Mouse (Mus musculus) forebrain, embryonic 10.5 days (tissue): Measurements from ENCODE around the gene Vnn3. TPM values are rescaled to one million over a fixed set of nuclear protein-coding genes. Genes with fewer than 3 reads are reported as not detected.

Experiments
- DNase-seq: peaks from one replicate; pipeline ENCODE4 v3.0.0-alpha.2; 2017; ENCODE audit warnings: low spot score; ENCODE audit errors: extremely low spot score
- H3K27ac ChIP-seq: fragments of 300-500 bp; sonication (generic); 2 replicates; pipeline ENCODE4 v1.5.1; 2016; ENCODE audit warnings: mild to moderate bottlenecking
- H3K27me3 ChIP-seq: fragments of 300-500 bp; sonication (generic); 2 replicates; pipeline ENCODE4 v1.6.1; 2016; ENCODE audit warnings: mild to moderate bottlenecking; ENCODE audit not compliant: poor library complexity, severe bottlenecking
- H3K36me3 ChIP-seq: fragments of 300-500 bp; sonication (generic); replicated peaks from 2 replicates; pipeline ENCODE4 v1.6.1; 2016; ENCODE audit warnings: mild to moderate bottlenecking, moderate library complexity
- H3K4me1 ChIP-seq: fragments of 300-500 bp; sonication (generic); 2 replicates; pipeline ENCODE4 v1.6.1; 2016
- H3K4me3 ChIP-seq: fragments of 300-500 bp; sonication (generic); 2 replicates; pipeline ENCODE4 v1.5.1; 2016; ENCODE audit warnings: mild to moderate bottlenecking, moderate library complexity
- H3K9me3 ChIP-seq: fragments of 300-500 bp; sonication (generic); 2 replicates; pipeline ENCODE4 v1.6.1; 2016; ENCODE audit warnings: mild to moderate bottlenecking, moderate library complexity
- WGBS: fragments of 180-500 bp; shearing (Covaris S2); methylation state at CpG from one replicate; pipeline ENCODE4 v1.1.7; 2016; 5-methylcytosine and 5-hydroxymethylcytosine counted together
- polyA plus RNA-seq: library from polyadenylated mRNA; unstranded; fragments of >200 nt; fragmentation: Nextera tagmentation; extraction: Ambion mirVana; gene quantifications from 2 replicates; pipeline ENCODE4 v1.2.1, GENCODE M21; 2016

Gene Vnn3
- not detected in 2 replicates for polyA plus RNA-seq

- H3K9me3 ChIP-seq: no peaks in the 10 kb centered on the region
- no peaks in the 10 kb centered on the region for H3K27me3 ChIP-seq
- no peak for DNase-seq
- 92% methylated on average over 4 of the region's 4 CpGs for WGBS
- H3K4me1 ChIP-seq: no peaks in the 10 kb centered on the region
- no peak within 1 kb of the TSS for H3K27ac ChIP-seq
- H3K4me3 ChIP-seq: no peak within 1 kb of the TSS
- H3K36me3 ChIP-seq: no peaks in the 10 kb centered on the region
Observed at GRCm38 (mm10) chr10:23851228-23851912, at the start of gene Vnn3. TSS of gene Vnn3 (plus strand) at chr10:23851462.

- 83% methylated on average over 3 of the region's 3 CpGs for WGBS
Observed at GRCm38 (mm10) chr10:23802911-23803310, 48.4 kb upstream of the Vnn3 start.

GRCm38 (mm10) chr10:23804665-23805064, 46.6 kb upstream of the Vnn3 start:
- no peak for DNase-seq
- Histone ChIP-seq H3K4me1 (peaks cover 14% of the 10 kb centered on the region), H3K36me3 (peaks cover 49% of the 10 kb centered on the region)

More at GRCm38 (mm10) chr10:23802911-23803310, 48.4 kb upstream of the Vnn3 start:
- Histone ChIP-seq H3K27ac (no peak overlapping the region), H3K4me3 (no peak overlapping the region), H3K9me3 (no peaks in the 10 kb centered on the region), H3K27me3 (no peaks in the 10 kb centered on the region), H3K36me3 (peaks cover 45% of the 10 kb centered on the region), H3K4me1 (peaks cover 21% of the 10 kb centered on the region)
- DNase-seq: no peak

GRCm38 (mm10) chr10:23806201-23806600, 45.1 kb upstream of the Vnn3 start:
- H3K4me1 ChIP-seq: 0 out of 2 replicates have a peak, but pooled peaks cover 8% of the 10 kb centered on the region
- peaks cover 45% of the 10 kb centered on the region for H3K36me3 ChIP-seq
- no peaks in the 10 kb centered on the region for H3K27me3 ChIP-seq
- no peak overlapping the region for H3K4me3 ChIP-seq
- 37% methylated on average over 4 of the region's 4 CpGs for WGBS
- no peaks in the 10 kb centered on the region for H3K9me3 ChIP-seq
- DNase-seq: no peak
- no peak overlapping the region for H3K27ac ChIP-seq

More at GRCm38 (mm10) chr10:23804665-23805064, 46.6 kb upstream of the Vnn3 start:
- H3K27me3 ChIP-seq: no peaks in the 10 kb centered on the region
- H3K4me3 ChIP-seq: no peak overlapping the region
- WGBS: 72% methylated on average over 3 of the region's 3 CpGs
- no peak overlapping the region for H3K27ac ChIP-seq
- no peaks in the 10 kb centered on the region for H3K9me3 ChIP-seq

GRCm38 (mm10) chr10:23811635-23812437, 39.4 kb upstream of the Vnn3 start:
- peaks cover 10% of the 10 kb centered on the region for H3K4me1 ChIP-seq
- WGBS: 77% methylated on average over 9 of the region's 12 CpGs
- H3K36me3 ChIP-seq: peaks cover 10% of the 10 kb centered on the region
- DNase-seq: peak; percentile 55
- no peaks in the 10 kb centered on the region for H3K9me3 ChIP-seq
- no peaks in the 10 kb centered on the region for H3K27me3 ChIP-seq
- H3K27ac ChIP-seq: no peak overlapping the region
- H3K4me3 ChIP-seq: no peak overlapping the region

- no peak overlapping the region for H3K4me3 ChIP-seq
- no peak for DNase-seq
- no peaks in the 10 kb centered on the region for H3K9me3 ChIP-seq
Observed at GRCm38 (mm10) chr10:23812438-23812759, 38.9 kb upstream of the Vnn3 start.

GRCm38 (mm10) chr10:23812852-23813766, 38.2 kb upstream of the Vnn3 start:
- Histone ChIP-seq H3K27ac (peak overlapping the region; percentile 66; the same call in 1 of the 2 replicates), H3K36me3 (peaks cover 16% of the 10 kb centered on the region), H3K4me3 (no peak overlapping the region), H3K4me1 (peaks cover 10% of the 10 kb centered on the region), H3K9me3 (no peaks in the 10 kb centered on the region), H3K27me3 (no peaks in the 10 kb centered on the region)
- peak; percentile 19 for DNase-seq
- 55% methylated on average over 11 of the region's 11 CpGs for WGBS

More at GRCm38 (mm10) chr10:23812438-23812759, 38.9 kb upstream of the Vnn3 start:
- Histone ChIP-seq H3K36me3 (peaks cover 10% of the 10 kb centered on the region), H3K27ac (no peak overlapping the region), H3K27me3 (no peaks in the 10 kb centered on the region), H3K4me1 (peaks cover 10% of the 10 kb centered on the region)

GRCm38 (mm10) chr10:23815168-23815567, 36.1 kb upstream of the Vnn3 start:
- Histone ChIP-seq H3K4me1 (peaks cover 10% of the 10 kb centered on the region), H3K27me3 (no peaks in the 10 kb centered on the region), H3K27ac (no peak overlapping the region), H3K9me3 (no peaks in the 10 kb centered on the region), H3K4me3 (no peak overlapping the region), H3K36me3 (peaks cover 33% of the 10 kb centered on the region)
- peak; percentile 60 for DNase-seq
- 60% methylated on average over 1 of the region's 1 CpGs for WGBS

- no peak overlapping the region for H3K27ac ChIP-seq
- H3K4me1 ChIP-seq: peaks cover 10% of the 10 kb centered on the region
- no peak overlapping the region for H3K4me3 ChIP-seq
- DNase-seq: no peak
- peaks cover 37% of the 10 kb centered on the region for H3K36me3 ChIP-seq
- 93% methylated on average over 7 of the region's 7 CpGs for WGBS
- H3K9me3 ChIP-seq: no peaks in the 10 kb centered on the region
- no peaks in the 10 kb centered on the region for H3K27me3 ChIP-seq
Observed at GRCm38 (mm10) chr10:23816241-23816640, 35.0 kb upstream of the Vnn3 start.

- no peaks in the 10 kb centered on the region for H3K4me1 ChIP-seq
- no peaks in the 10 kb centered on the region for H3K9me3 ChIP-seq
- H3K36me3 ChIP-seq: peaks cover 48% of the 10 kb centered on the region
- no peak overlapping the region for H3K27ac ChIP-seq
- 91% methylated on average over 7 of the region's 7 CpGs for WGBS
- no peaks in the 10 kb centered on the region for H3K27me3 ChIP-seq
- H3K4me3 ChIP-seq: no peak overlapping the region
- DNase-seq: no peak
Observed at GRCm38 (mm10) chr10:23826516-23826915, 24.7 kb upstream of the Vnn3 start.

- Histone ChIP-seq H3K9me3 (no peaks in the 10 kb centered on the region), H3K4me3 (no peak overlapping the region)
- WGBS: 84% methylated on average over 9 of the region's 9 CpGs
Observed at GRCm38 (mm10) chr10:23836003-23836964, 15.0 kb upstream of the Vnn3 start.

More at GRCm38 (mm10) chr10:23836003-23836964, 15.0 kb upstream of the Vnn3 start:
- peak; percentile 2 for DNase-seq
- Histone ChIP-seq H3K36me3 (no peaks in the 10 kb centered on the region), H3K4me1 (no peaks in the 10 kb centered on the region), H3K27ac (no peak overlapping the region), H3K27me3 (no peaks in the 10 kb centered on the region)
